Comparison of ENCODE assay signal across 16 mouse cellular contexts in the genomic region with DNA sequence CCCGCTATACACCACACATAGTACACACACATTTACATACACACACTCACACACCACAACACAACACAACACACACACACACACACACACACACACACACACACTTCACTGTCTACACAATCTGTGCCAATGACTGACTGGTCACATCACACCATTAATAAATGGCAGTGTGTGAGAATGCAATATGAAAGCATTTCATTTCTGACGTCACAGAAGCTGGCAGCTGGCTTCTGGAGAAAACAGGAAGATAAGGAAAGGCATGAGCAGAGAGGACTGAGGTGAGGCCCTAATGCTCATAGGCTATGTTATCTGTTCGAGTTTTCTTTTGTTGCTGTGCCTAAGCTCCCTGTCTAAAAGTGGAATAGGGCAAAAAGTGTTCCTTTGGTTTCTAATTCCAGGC.
"Had no signal": no experiment of that assay in that cellular context is flagged by ENCODE, and none has a peak within 500 bp of the region (broad histone marks: within the 10 kb centered on the region; RNA-seq: fewer than 3 reads in every experiment).

No protein-coding gene starts in this region.

- ATAC-seq: midbrain, embryonic 15.5 days had no signal

- H3K4me2 ChIP-seq: kidney, embryonic 15.5 days; limb, embryonic 13.5 days; midbrain, embryonic 11.5 days; midbrain, embryonic 15.5 days; neural tube, embryonic 13.5 days had no signal

- DNase-seq: kidney, adult 2 months; kidney, postnatal 14 days; left cerebral cortex, postnatal 4 days; lung, adult 18-20 months; lung, postnatal 4 days; right cerebral cortex, adult 18-20 months; right cerebral cortex, postnatal 25 days; thymus, adult 2 months; thymus, postnatal 25 days had no signal

- H3K9ac ChIP-seq: kidney, embryonic 15.5 days; limb, embryonic 13.5 days; liver, embryonic 14.5 days; midbrain, embryonic 15.5 days; neural tube, embryonic 13.5 days had no signal

- H3K9me3 ChIP-seq: kidney, embryonic 15.5 days; limb, embryonic 13.5 days; megakaryocyte, embryonic 14.5 days; midbrain, embryonic 15.5 days; neural tube, embryonic 13.5 days had no signal

- H3K27ac ChIP-seq: kidney, embryonic 15.5 days; limb, embryonic 13.5 days; liver, embryonic 14.5 days; midbrain, embryonic 15.5 days; neural tube, embryonic 13.5 days had no signal

- H3K36me3 ChIP-seq: kidney, embryonic 15.5 days; limb, embryonic 13.5 days; midbrain, embryonic 15.5 days; neural tube, embryonic 13.5 days had no signal

- H3K4me1 ChIP-seq: kidney, embryonic 15.5 days; limb, embryonic 13.5 days; megakaryocyte, embryonic 14.5 days had no signal

- H3K4me3 ChIP-seq: kidney, embryonic 15.5 days; limb, embryonic 13.5 days; megakaryocyte, embryonic 14.5 days; midbrain, embryonic 15.5 days; neural tube, embryonic 13.5 days had no signal

- H3K27me3 ChIP-seq: midbrain, embryonic 15.5 days; neural tube, embryonic 13.5 days had no signal
